Mouse (Mus musculus) MEL (cell line): Measurements from ENCODE around the gene Odaph.

Experiments used
- TAL1 ChIP-seq: IDR thresholded peaks from 2 replicates; pipeline ENCODE4 v1.6.1; 2012; ENCODE audit warnings: mild to moderate bottlenecking, inconsistent platforms, low read length, moderate library complexity, mixed read lengths
- ZC3H11A ChIP-seq: IDR thresholded peaks from 2 replicates; pipeline ENCODE4 v1.6.1; 2012; ENCODE audit warnings: low read depth, mild to moderate bottlenecking, inconsistent platforms, low read length, improper control_type of control experiment

GRCm38 (mm10) chr5:92009827-92010226 lies 22.6 kb downstream of the Odaph start:
- peak; percentile 47 for TF ChIP-seq TAL1
- no peak for TF ChIP-seq ZC3H11A
